Mouse (Mus musculus) MEL (cell line): ENCODE data around the gene Kctd14. TPM values are rescaled to one million over a fixed set of nuclear protein-coding genes. Genes with fewer than 3 reads are reported as not detected.

Source experiments
- DNase-seq: peaks from one replicate; pipeline ENCODE4 v3.0.0; 2011; ENCODE audit warnings: low read depth, low spot score
- H3K27ac ChIP-seq: 2 replicates; pipeline ENCODE4 v1.5.1; 2012; ENCODE audit warnings: low read depth, mild to moderate bottlenecking, control low read depth, low read length, moderate library complexity; ENCODE audit not compliant: control insufficient read depth
- H3K27me3 ChIP-seq, 2 experiments: fragments of 150-350 bp in 1 of 2; sonication (generic) in 1 of 2; 2 replicates each; pipeline ENCODE4 v1.6.1; 2012; ENCODE audit warnings: low read length in 2 of 2, mild to moderate bottlenecking in 2 of 2, improper control_type of control experiment in 1 of 2, moderate library complexity in 1 of 2; ENCODE audit not compliant: insufficient read depth in 2 of 2, control insufficient read depth in 1 of 2
- H3K36me3 ChIP-seq, 2 experiments: 2 replicates each; pipeline ENCODE4 v1.6.1; 2012 to 2014; ENCODE audit warnings: low read length in 2 of 2, improper control_type of control experiment in 1 of 2, inconsistent platforms in 1 of 2, mild to moderate bottlenecking in 1 of 2; ENCODE audit not compliant: insufficient read depth in 2 of 2, control insufficient read depth in 1 of 2
- H3K4me1 ChIP-seq, 2 experiments: fragments of 150-350 bp in 1 of 2; sonication (generic) in 1 of 2; 2 replicates each; pipeline ENCODE4 v1.6.1; 2012; ENCODE audit warnings: low read length in 2 of 2, improper control_type of control experiment in 1 of 2, mild to moderate bottlenecking in 1 of 2; ENCODE audit not compliant: insufficient read depth in 2 of 2, control insufficient read depth in 1 of 2
- H3K4me3 ChIP-seq, 2 experiments: fragments of 150-350 bp in 1 of 2; sonication (generic) in 1 of 2; 2 replicates each; pipeline ENCODE4 v1.5.1; 2012; ENCODE audit warnings: low read depth in 2 of 2, low read length in 2 of 2, mild to moderate bottlenecking in 2 of 2, moderate library complexity in 2 of 2, control low read depth in 1 of 2, improper control_type of control experiment in 1 of 2; ENCODE audit not compliant: control insufficient read depth in 1 of 2, insufficient read depth in 1 of 2
- H3K79me2 ChIP-seq: 2 replicates; pipeline ENCODE4 v1.6.1; 2012; ENCODE audit warnings: mild to moderate bottlenecking, low read length, moderate library complexity; ENCODE audit not compliant: control insufficient read depth, poor library complexity, insufficient read depth
- H3K9ac ChIP-seq: 2 replicates; pipeline ENCODE4 v1.6.1; 2012; ENCODE audit warnings: low read depth, mild to moderate bottlenecking, control low read depth, low read length, moderate library complexity; ENCODE audit not compliant: control insufficient read depth, poor library complexity, severe bottlenecking
- H3K9me3 ChIP-seq: fragments of 150-350 bp; sonication (generic); replicated peaks from 2 replicates; pipeline ENCODE4 v1.6.1; 2012; ENCODE audit warnings: mild to moderate bottlenecking, low read length, improper control_type of control experiment, moderate library complexity; ENCODE audit not compliant: insufficient read depth
- BHLHE40 ChIP-seq: IDR thresholded peaks from 2 replicates; pipeline ENCODE4 v1.6.1; 2012; ENCODE audit warnings: low read depth, mild to moderate bottlenecking, inconsistent platforms, low read length, improper control_type of control experiment, borderline replicate concordance
- CHD1 ChIP-seq: IDR thresholded peaks from 2 replicates; pipeline ENCODE4 v1.6.1; 2012; ENCODE audit warnings: low read depth, mild to moderate bottlenecking, inconsistent platforms, low read length, improper control_type of control experiment
- CHD2 ChIP-seq: IDR thresholded peaks from 2 replicates; pipeline ENCODE4 v1.6.1; 2011; ENCODE audit warnings: low read length, improper control_type of control experiment
- CTCF ChIP-seq, 3 experiments: IDR thresholded peaks in 2 of 3; conservative IDR thresholded peaks in 1 of 3; 2 replicates each; pipeline ENCODE4 v1.5.1; 2011 to 2012; ENCODE audit warnings: low read length in 3 of 3, low read depth in 2 of 3, mild to moderate bottlenecking in 2 of 3, improper control_type of control experiment in 1 of 3, inconsistent platforms in 1 of 3, mixed read lengths in 1 of 3, moderate library complexity in 1 of 3; ENCODE audit not compliant: control insufficient read depth in 1 of 3, insufficient read depth in 1 of 3, poor library complexity in 1 of 3, severe bottlenecking in 1 of 3
- E2F4 ChIP-seq: IDR thresholded peaks from 2 replicates; pipeline ENCODE4 v1.6.1; 2011; ENCODE audit warnings: low read depth, low read length, improper control_type of control experiment, borderline replicate concordance
- ETS1 ChIP-seq: IDR thresholded peaks from 2 replicates; pipeline ENCODE4 v1.6.1; 2012; ENCODE audit warnings: low read depth, mild to moderate bottlenecking, inconsistent platforms, low read length, improper control_type of control experiment, moderate library complexity
- GABPA ChIP-seq: IDR thresholded peaks from 2 replicates; pipeline ENCODE4 v1.6.1; 2012; ENCODE audit warnings: low read depth, mild to moderate bottlenecking, inconsistent platforms, low read length, improper control_type of control experiment, moderate library complexity
- JUND ChIP-seq: IDR thresholded peaks from 2 replicates; pipeline ENCODE4 v1.6.1; 2011; ENCODE audit warnings: low read depth, mild to moderate bottlenecking, improper control_type of control experiment, low read length
- MAFK ChIP-seq: IDR thresholded peaks from 2 replicates; pipeline ENCODE4 v1.6.1; 2011; ENCODE audit warnings: low read depth, mild to moderate bottlenecking, low read length, improper control_type of control experiment, borderline replicate concordance
- MAX ChIP-seq: IDR thresholded peaks from 2 replicates; pipeline ENCODE4 v1.6.1; 2011; ENCODE audit warnings: low read length, improper control_type of control experiment
- MAZ ChIP-seq: IDR thresholded peaks from 2 replicates; pipeline ENCODE4 v1.6.1; 2012; ENCODE audit warnings: low read depth, mild to moderate bottlenecking, inconsistent platforms, low read length, improper control_type of control experiment
- MEF2A ChIP-seq: IDR thresholded peaks from 2 replicates; pipeline ENCODE4 v1.6.1; 2014; ENCODE audit warnings: low read depth, mild to moderate bottlenecking, inconsistent platforms, low read length, improper control_type of control experiment; ENCODE audit not compliant: poor library complexity, insufficient replicate concordance, severe bottlenecking; ENCODE audit errors: extremely low read depth
- MXI1 ChIP-seq: IDR thresholded peaks from 2 replicates; pipeline ENCODE4 v1.6.1; 2011; ENCODE audit warnings: mild to moderate bottlenecking, low read depth, low read length, improper control_type of control experiment
- MYC ChIP-seq: IDR thresholded peaks from 2 replicates; pipeline ENCODE4 v1.6.1; 2011; ENCODE audit warnings: low read depth, mild to moderate bottlenecking, low read length, improper control_type of control experiment, moderate library complexity
- NELFE ChIP-seq: IDR thresholded peaks from 2 replicates; pipeline ENCODE4 v1.6.1; 2011; ENCODE audit warnings: low read depth, low read length, improper control_type of control experiment
- NRF1 ChIP-seq: IDR thresholded peaks from 2 replicates; pipeline ENCODE4 v1.6.1; 2014; ENCODE audit warnings: low read depth, mild to moderate bottlenecking, inconsistent platforms, low read length, improper control_type of control experiment, moderate library complexity; ENCODE audit not compliant: poor library complexity, insufficient read depth, severe bottlenecking
- POLR2AphosphoS5 ChIP-seq: IDR thresholded peaks from 2 replicates; pipeline ENCODE4 v1.6.1; 2012; ENCODE audit warnings: low read depth, borderline replicate concordance, mild to moderate bottlenecking, inconsistent platforms, low read length, moderate library complexity, mixed read lengths
- RAD21 ChIP-seq: IDR thresholded peaks from 2 replicates; pipeline ENCODE4 v1.6.1; 2011; ENCODE audit warnings: mild to moderate bottlenecking, low read depth, low read length, improper control_type of control experiment
- RCOR1 ChIP-seq: IDR thresholded peaks from 2 replicates; pipeline ENCODE4 v1.6.1; 2012; ENCODE audit warnings: low read depth, mild to moderate bottlenecking, inconsistent platforms, low read length, improper control_type of control experiment
- SIN3A ChIP-seq: IDR thresholded peaks from 2 replicates; pipeline ENCODE4 v1.6.1; 2012; ENCODE audit warnings: low read length, improper control_type of control experiment, inconsistent platforms
- SMC3 ChIP-seq: IDR thresholded peaks from 2 replicates; pipeline ENCODE4 v1.6.1; 2011; ENCODE audit warnings: low read depth, low read length, improper control_type of control experiment
- TAL1 ChIP-seq: IDR thresholded peaks from 2 replicates; pipeline ENCODE4 v1.6.1; 2012; ENCODE audit warnings: mild to moderate bottlenecking, inconsistent platforms, low read length, moderate library complexity, mixed read lengths
- TBP ChIP-seq: IDR thresholded peaks from 2 replicates; pipeline ENCODE4 v1.8.0; 2011; ENCODE audit warnings: low read depth, low read length, improper control_type of control experiment
- UBTF ChIP-seq: IDR thresholded peaks from 2 replicates; pipeline ENCODE4 v1.6.1; 2012; ENCODE audit warnings: low read depth, mild to moderate bottlenecking, inconsistent platforms, low read length, improper control_type of control experiment, moderate library complexity, borderline replicate concordance; ENCODE audit not compliant: insufficient read depth
- ZC3H11A ChIP-seq: IDR thresholded peaks from 2 replicates; pipeline ENCODE4 v1.6.1; 2012; ENCODE audit warnings: low read depth, mild to moderate bottlenecking, inconsistent platforms, low read length, improper control_type of control experiment
- ZKSCAN1 ChIP-seq: IDR thresholded peaks from 2 replicates; pipeline ENCODE4 v1.6.1; 2012; ENCODE audit warnings: low read depth, mild to moderate bottlenecking, inconsistent platforms, low read length, improper control_type of control experiment, moderate library complexity
- ZMIZ1 ChIP-seq: IDR thresholded peaks from 2 replicates; pipeline ENCODE4 v1.6.1; 2012; ENCODE audit warnings: low read depth, mild to moderate bottlenecking, inconsistent platforms, low read length, improper control_type of control experiment, moderate library complexity
- polyA plus RNA-seq, 2 experiments: library from polyadenylated mRNA; stranded (reverse) in 1 of 2; unstranded in 1 of 2; fragments of >175 nt in 1 of 2; fragments of >200 nt in 1 of 2; gene quantifications; 2 replicates each; pipeline versions ENCODE4 v1.2.1 to v1.2.4; 2012; ENCODE audit warnings: low replicate concordance in 2 of 2, low read depth in 1 of 2; ENCODE audit not compliant: insufficient read length in 2 of 2, insufficient read depth in 1 of 2, missing spikeins in 1 of 2
- total RNA-seq: library from RNA; depleted of rRNA; stranded (reverse); fragments of 300-350 nt; gene quantifications from 2 replicates; pipeline ENCODE4 v1.2.3, GENCODE M21; 2012

Gene Kctd14
- total and polyA plus RNA-seq, 3 experiments, result 0.58 to 0.77 TPM; not detected in 1

DNA sequence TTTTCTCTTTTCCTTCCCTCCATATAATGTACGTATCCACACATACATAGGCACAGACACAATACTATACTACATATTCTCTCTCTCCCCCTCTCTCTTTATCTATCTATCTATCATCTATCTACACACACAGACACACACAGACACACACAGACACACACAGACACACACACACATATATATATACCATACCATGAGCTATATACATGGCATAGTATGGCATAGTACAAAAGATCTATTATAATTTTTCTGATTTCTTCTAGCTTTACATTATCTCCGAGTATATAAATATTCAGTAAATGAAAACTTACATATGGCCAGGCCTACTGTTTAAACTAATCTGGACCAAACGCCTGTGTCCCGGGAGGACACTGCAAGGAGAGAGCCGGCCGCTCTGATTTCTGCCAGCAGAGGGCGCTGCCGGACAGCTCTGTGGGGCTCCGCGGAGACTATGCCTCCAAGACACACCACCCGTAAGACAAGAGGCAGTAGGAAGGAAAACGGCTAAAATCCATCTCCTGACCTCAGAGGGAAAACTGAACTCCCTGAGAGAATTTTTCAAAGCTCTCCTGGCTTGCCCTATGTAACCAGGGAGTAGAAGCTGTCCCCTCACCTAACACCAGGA lies 26.4 kb upstream of the Kctd14 start:
- Histone ChIP-seq H3K9ac (no peak overlapping the region), H3K27me3 (peaks cover 0 to 2% of the 10 kb centered on the region in 2 experiments; a peak in 1 of 4 replicates), H3K4me1 (no peaks in the 10 kb centered on the region), H3K79me2 (no peaks in the 10 kb centered on the region), H3K27ac (no peak overlapping the region), H3K36me3 (no peaks in the 10 kb centered on the region), H3K4me3 (0 out of 4 replicates have a peak overlapping the region, but pooled peaks of 1 of the 2 experiments have one; percentile 4), H3K9me3 (no peaks in the 10 kb centered on the region)
- TF ChIP-seq MYC, result no peak
- TF ChIP-seq NRF1, result no peak
- peak; percentile 83 to 96 (median 89) for TF ChIP-seq CTCF (IDR thresholded peaks at IDR 0.05 in 2 of 3, conservative IDR thresholded peaks at IDR 0.05 in 1 of 3; ENCODE audit: control insufficient read depth in 1 of 3, insufficient read depth in 1 of 3, low read depth in 2 of 3, low read length in 3 of 3, poor library complexity in 1 of 3, severe bottlenecking in 1 of 3)
- TF ChIP-seq TAL1, result no peak
- TF ChIP-seq MAZ, result no peak
- TF ChIP-seq GABPA, result no peak
- no peak for TF ChIP-seq CHD1
- no peak for TF ChIP-seq RCOR1
- TF ChIP-seq ZC3H11A, result peak; percentile 82
- 0 out of 2 replicates have a peak, but pooled peaks have one; percentile 26 for TF ChIP-seq MXI1
- TF ChIP-seq NELFE, result no peak
- TF ChIP-seq SIN3A, result 0 out of 2 replicates have a peak, but pooled peaks have one; percentile 35
- no peak for TF ChIP-seq TBP
- TF ChIP-seq SMC3, result peak; percentile 85
- peak; percentile 93 for TF ChIP-seq RAD21
- no peak for TF ChIP-seq BHLHE40
- TF ChIP-seq UBTF, result no peak
- DNase-seq, result peak; percentile 84

- Histone ChIP-seq H3K9ac (no peak overlapping the region), H3K4me1 (no peaks in the 10 kb centered on the region), H3K4me3 (no peak overlapping the region), H3K27me3 (peaks cover 0 to 2% of the 10 kb centered on the region in 2 experiments; a peak in 1 of 4 replicates), H3K36me3 (no peaks in the 10 kb centered on the region), H3K27ac (no peak overlapping the region), H3K79me2 (no peaks in the 10 kb centered on the region), H3K9me3 (no peaks in the 10 kb centered on the region)
- TF ChIP-seq JUND (no peak), ETS1 (no peak), ZKSCAN1 (no peak), ZMIZ1 (no peak), E2F4 (no peak), TBP (no peak), CTCF (IDR thresholded peaks at IDR 0.05 in 2 of 3, conservative IDR thresholded peaks at IDR 0.05 in 1 of 3; ENCODE audit: control insufficient read depth in 1 of 3, insufficient read depth in 1 of 3, low read depth in 2 of 3, low read length in 3 of 3, poor library complexity in 1 of 3, severe bottlenecking in 1 of 3) (no peak), POLR2AphosphoS5 (no peak), CHD2 (no peak), NRF1 (no peak), MAZ (no peak), MEF2A (no peak), MAFK (no peak), ZC3H11A (no peak), MAX (no peak), RCOR1 (no peak)
- no peak for DNase-seq
Measured at GRCm38 (mm10) chr7:97426566-97426965, 24.6 kb upstream of the Kctd14 start.
